Mouse (Mus musculus): ENCODE results near the gene Luzp1.
A peak's percentile ranks its signal among the peaks of the same experiment; 100 is the strongest.

Luzp1 gene

GRCm38 (mm10) chr4:136462086-136462838 is 7.3 kb upstream of the Luzp1 start, which contains the start of gene 6030445D17Rik:
Gene 6030445D17Rik (plus strand): TSS chr4:136462250.
- DNase-seq (ENCODE audit: low spot score), result peak; percentile 68

DNA sequence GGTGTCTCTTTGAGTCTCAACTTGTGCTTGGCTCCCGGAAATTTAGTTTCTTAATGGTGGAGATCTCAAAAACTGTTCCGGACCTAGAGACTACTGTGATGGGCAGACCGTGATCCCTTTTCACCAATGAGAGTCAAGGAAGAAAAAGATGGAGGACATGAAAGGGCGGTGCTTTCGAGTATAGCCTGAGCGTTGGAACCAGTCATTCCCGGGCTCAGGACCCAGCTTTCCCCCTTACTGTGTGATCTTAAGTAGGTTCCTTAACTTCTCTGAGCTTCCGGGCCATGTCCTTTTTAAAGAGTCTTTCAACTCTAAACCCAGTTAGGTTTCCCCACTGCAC is 6.8 kb upstream of the Luzp1 start:
- peak; percentile 67 for DNase-seq (ENCODE audit: low spot score)

GRCm38 (mm10) chr4:136463436-136463835 is 6.1 kb upstream of the Luzp1 start:
- DNase-seq (ENCODE audit: low spot score), result peak; percentile 19

- no peak for DNase-seq (ENCODE audit: low spot score)
Measured at GRCm38 (mm10) chr4:136466226-136466625, 3.3 kb upstream of the Luzp1 start.

- DNase-seq (ENCODE audit: low spot score), result no peak
Measured at GRCm38 (mm10) chr4:136468553-136469327, 821 bp upstream of the Luzp1 start.

DNA sequence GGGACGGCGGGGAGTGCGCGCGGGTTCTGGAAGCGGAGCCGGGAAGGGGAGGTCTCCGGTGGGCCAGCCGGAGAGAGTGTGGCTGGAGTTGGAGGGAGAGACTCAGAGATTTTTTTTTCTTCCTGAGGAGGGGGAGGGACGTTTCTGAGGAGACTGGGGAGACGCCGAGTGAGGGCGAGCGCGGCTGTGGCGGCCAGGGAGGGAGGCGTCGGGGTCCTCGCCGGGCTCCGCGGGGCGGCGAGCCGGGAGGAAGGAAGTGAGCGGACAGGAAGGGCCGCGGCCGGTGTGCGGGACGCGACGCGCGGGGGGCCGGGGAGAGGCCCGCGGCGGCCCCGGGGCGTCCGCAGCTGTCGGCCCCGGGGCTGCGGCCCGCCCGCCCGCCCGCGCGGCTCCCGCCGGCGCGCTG is 383 bp downstream of the Luzp1 start:
- peak; percentile 72 for DNase-seq (ENCODE audit: low spot score)

DNA sequence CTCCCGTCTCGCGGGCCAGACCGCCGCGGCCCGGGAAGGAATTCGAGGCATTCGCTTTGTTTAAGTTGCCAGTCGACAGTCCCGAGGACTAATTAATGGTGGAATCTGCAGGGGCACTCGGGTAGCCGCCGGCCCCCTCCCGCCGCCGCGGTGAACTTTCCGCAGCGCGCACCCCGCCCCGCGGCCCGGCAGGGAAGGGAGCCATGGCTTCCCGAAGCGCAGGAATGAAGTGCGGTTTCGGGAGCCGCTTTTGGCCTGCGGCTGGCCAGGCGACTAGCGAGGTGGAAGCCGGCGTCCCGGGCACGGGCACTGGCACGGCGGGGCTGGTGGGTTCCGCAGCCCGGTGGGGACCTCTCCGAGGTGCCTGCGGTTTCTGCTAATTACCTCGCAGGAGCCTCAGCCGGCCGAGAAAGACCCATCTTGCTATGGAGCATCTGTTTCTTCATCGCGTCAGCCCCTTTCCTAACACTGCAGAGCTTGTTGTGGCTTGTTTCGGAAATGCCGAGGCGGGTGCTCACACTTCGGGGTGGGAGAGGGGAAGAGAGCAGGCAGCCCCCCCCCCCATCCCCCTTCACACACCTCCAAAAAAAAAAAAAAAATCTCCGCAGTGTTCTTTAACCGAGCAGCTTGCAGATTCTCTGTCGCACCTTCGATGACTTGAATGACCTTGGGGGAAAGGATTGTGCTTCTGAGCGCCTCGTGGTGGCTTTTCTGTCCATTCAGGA is 948 bp downstream of the Luzp1 start:
- DNase-seq (ENCODE audit: low spot score), result peak; percentile 62

DNA sequence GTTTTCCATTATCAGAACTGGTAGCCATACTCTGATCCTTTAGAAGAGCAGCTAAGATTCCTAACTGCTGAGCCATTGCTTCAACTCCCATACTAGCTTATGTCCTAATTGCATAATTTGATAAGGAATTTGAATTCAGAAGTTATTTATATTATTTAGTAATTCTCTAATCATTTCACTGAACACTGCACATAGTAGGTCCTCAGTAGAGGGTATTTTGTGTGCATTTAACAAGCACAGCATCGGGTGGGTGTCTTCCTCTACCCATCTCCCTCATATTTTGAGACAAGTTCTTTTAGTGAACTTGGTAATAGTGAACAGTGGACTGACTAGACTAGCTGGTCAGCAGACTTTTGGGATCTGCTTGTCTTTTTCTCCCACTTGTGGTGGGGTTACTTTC is 7.1 kb downstream of the Luzp1 start:
- no peak for DNase-seq (ENCODE audit: low spot score)

DNA sequence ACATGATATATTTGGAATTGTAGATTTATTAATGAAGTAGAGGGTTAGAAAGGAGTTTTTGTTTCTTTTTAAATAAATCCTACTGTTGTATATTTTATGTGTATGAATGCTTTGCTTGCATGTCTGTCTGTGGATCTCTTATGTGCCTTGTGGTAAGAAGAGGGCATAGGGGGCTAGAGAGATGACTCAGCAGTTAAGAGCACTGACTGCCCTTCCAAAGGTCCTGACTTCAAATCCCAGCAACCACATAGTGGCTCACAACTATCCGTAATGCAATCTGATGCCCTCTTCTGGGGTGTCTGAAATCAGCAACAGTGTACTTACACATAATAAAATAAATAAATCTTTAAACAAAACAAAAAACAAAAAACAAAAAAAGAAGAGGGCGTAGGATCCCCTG is 17.0 kb downstream of the Luzp1 start:
- no peak for DNase-seq (ENCODE audit: low spot score)

DNA sequence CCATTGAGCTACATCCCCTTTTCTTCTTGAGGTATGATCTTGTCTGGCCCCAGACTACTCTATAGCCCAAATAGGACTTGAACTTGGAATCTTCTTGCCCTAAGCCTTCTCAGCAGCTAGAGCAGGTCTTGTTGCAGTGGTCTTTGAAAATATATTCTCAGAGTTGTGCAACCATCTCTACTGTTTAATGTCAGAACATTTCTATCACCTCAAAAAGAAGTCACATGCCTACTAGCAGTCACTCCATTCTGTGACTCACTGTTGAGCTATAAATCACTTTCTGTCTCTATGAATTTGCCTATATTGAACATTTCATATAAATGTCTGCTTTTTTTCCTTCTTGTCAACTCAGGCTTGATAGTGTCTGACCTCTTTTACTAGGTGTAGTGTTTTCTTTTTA is 26.4 kb downstream of the Luzp1 start:
- DNase-seq (ENCODE audit: low spot score), result no peak

DNA sequence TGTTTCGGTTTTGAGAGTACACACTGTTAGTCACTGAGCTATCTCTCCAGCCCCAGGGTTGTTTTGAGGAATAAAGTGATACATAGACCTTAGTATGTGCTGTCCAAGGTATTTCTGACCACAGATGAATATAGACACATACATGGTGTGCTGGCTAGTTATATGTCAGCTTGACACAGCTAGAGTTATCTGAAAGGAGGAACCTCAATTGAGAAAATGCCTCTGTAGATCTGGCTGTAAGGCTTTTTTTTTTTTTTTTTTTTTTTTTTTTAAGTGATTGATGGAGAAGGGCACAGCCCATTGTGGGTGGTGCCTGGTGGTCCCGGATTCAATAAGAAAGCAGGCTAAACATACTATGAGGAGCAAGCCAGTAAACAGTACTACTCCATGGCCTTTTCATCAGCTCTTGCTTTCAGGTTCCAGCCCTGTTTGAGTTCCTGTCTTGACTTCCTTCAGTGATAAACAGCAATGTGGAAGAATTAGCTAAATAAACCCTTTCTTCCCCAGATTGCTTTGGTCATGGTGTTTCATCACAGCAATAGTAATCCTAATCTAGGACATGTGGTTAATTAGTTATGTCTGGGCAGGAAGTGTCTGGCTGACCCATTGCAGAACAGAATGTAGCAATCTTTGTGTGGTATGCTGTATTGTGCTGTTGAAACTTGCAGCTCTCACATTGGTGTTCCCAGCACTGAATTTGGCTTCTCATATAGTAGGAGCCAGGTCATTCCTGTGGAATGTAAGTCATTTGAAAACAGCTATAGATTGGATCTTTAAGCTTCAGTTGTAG is 36.1 kb downstream of the Luzp1 start:
- no peak for DNase-seq (ENCODE audit: low spot score)

- peak; percentile 20 for DNase-seq (ENCODE audit: low spot score)
Measured at GRCm38 (mm10) chr4:136509857-136510256, 40.3 kb downstream of the Luzp1 start.

GRCm38 (mm10) chr4:136511708-136512107 is 42.1 kb downstream of the Luzp1 start:
- DNase-seq (ENCODE audit: low spot score), result no peak

DNA sequence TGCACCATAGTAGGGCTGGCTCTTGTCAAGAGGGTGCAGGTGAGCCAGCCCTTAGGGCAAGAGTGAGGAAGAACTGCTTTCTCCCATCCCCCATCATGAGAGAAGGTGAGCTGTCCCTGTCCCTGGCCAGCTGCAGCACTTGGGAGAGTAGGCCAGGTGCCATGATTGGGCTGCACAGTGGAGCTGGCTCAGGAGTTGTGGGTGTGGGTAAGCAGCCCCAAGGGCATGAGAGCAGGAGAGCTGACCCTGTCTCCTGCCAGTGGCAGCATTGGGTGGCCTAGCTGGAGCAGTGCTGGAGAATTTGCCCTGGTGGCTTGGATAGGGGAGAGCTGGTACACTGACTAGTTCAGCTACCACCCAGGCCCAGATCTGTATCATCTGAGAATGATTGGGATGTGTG is 43.3 kb downstream of the Luzp1 start:
- DNase-seq (ENCODE audit: low spot score), result no peak

GRCm38 (mm10) chr4:136518141-136518540 is 48.6 kb downstream of the Luzp1 start:
- no peak for DNase-seq (ENCODE audit: low spot score)

DNA sequence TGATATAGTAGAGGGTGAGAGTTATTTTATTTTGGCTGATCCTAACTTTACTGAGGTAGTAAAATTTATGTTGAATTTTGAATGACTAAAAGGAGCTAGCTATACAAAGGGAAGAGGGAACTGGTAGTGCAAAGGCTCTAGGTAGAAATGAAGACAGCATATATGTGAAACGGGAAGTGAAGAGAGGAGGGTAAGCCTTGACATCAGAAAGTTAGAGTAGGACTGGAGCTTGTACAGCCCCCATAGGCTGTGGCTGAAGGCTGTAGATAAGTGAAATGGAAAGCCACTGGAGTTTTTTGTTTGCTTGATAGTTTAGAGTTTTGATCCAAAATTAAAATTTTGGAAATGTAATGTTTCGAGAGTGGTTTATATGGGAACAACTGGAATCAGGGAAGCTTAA is 49.0 kb downstream of the Luzp1 start:
- no peak for DNase-seq (ENCODE audit: low spot score)

DNA sequence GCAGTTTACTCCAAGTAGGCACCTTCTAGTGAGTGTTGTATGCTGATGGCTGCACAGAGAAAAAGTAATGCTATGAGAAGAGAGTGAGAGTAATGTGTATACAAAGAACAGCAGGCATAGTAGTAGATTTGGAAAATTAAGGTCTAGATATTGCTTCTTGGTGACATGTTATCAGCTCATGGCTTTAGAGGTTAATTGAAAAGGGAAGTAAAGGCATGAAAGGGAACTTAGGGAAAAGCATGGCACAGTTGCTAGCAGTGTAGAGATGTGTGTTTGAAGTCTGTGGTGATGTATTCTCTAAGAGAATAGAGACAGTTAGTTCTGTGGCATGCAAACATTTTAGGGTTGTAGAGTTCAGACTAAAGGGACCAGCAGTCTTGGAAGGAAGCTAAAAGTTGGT is 50.3 kb downstream of the Luzp1 start:
- no peak for DNase-seq (ENCODE audit: low spot score)

GRCm38 (mm10) chr4:136521898-136522297 is 52.3 kb downstream of the Luzp1 start:
- no peak for DNase-seq (ENCODE audit: low spot score)

DNA sequence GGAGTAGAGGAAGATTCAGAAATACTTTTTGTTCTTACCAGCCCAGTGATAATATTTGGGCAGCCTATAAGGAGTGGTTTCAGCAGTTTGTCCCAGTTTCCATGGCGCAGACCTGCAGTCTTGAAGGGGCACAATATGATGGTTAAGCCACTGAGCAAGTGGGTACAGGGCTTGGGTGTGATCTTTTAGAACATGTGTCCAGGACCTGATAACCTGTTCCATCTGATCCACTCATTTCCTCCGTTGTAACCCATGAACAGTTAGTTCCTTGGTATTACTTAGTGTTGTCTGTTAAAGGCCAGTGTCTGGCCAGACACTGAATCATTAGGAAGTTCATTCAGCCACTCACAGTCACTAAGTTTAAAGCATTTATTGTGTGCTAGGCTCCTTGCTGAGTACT is 54.7 kb downstream of the Luzp1 start:
- DNase-seq (ENCODE audit: low spot score), result no peak

GRCm38 (mm10) chr4:136526412-136526811 is 56.9 kb downstream of the Luzp1 start:
- peak; percentile 82 for DNase-seq (ENCODE audit: low spot score)

- no peak for DNase-seq (ENCODE audit: low spot score)
Measured at GRCm38 (mm10) chr4:136545151-136545550, 75.6 kb downstream of the Luzp1 start.

Data from embryo, embryonic 10 days (tissue).